ENCODE assay signal across 10 mouse cellular contexts in genomic region chr14:37068516-37068915, GRCm38 (mm10). TPM values are rescaled to one million over a fixed set of nuclear protein-coding genes. Genes with fewer than 3 reads are reported as not detected.
DNase-seq lines count a peak whose midpoint lies in the region; ATAC-seq lines count a peak whose summit lies in the region.
"Had no signal": no experiment of that assay in that cellular context is flagged by ENCODE, and none has a peak within 500 bp of the region (broad histone marks: within the 10 kb centered on the region; RNA-seq: fewer than 3 reads in every experiment).

No protein-coding gene starts in this region.

- H3K9ac ChIP-seq in forebrain, embryonic 11.5 days (ENCODE audit: low read length) = no peak overlapping the region
- no peak overlapping the region for H3K9ac ChIP-seq in forebrain, embryonic 15.5 days (replicated peaks)
- H3K9ac ChIP-seq: neural tube, embryonic 13.5 days had no signal

- H3K4me2 ChIP-seq in forebrain, embryonic 11.5 days (ENCODE audit: low read depth, low read length, severe bottlenecking) = no peak overlapping the region
- H3K4me2 ChIP-seq in forebrain, embryonic 15.5 days (replicated peaks) = no peak overlapping the region
- H3K4me2 ChIP-seq: neural tube, embryonic 13.5 days had no signal

- no peak overlapping the region for H3K4me3 ChIP-seq in forebrain, embryonic 11.5 days (ENCODE audit: low read depth, low read length)
- no peak overlapping the region for H3K4me3 ChIP-seq in forebrain, embryonic 15.5 days
- H3K4me3 ChIP-seq: neural tube, embryonic 13.5 days had no signal

- peak; percentile 81 for DNase-seq in forebrain, embryonic 11.5 days (ENCODE audit: low spot score)
- DNase-seq in thymus, postnatal 0 days (ENCODE audit: low spot score) = peak; percentile 38
- DNase-seq in thymus, adult 18-20 months = no peak
- DNase-seq in lung, postnatal 25 days (ENCODE audit: low spot score) = peak; percentile 3
- DNase-seq in left cerebral cortex, postnatal 36 days (ENCODE audit: low spot score in 2 of 2) = no peak

- H3K9me3 ChIP-seq in forebrain, embryonic 11.5 days (ENCODE audit: control insufficient read depth, low read length) = no peaks in the 10 kb centered on the region
- no peaks in the 10 kb centered on the region for H3K9me3 ChIP-seq in forebrain, embryonic 15.5 days
- H3K9me3 ChIP-seq: neural tube, embryonic 13.5 days had no signal

- H3K36me3 ChIP-seq in forebrain, embryonic 11.5 days (ENCODE audit: control insufficient read depth, insufficient read depth, low read length) = no peaks in the 10 kb centered on the region
- no peaks in the 10 kb centered on the region for H3K36me3 ChIP-seq in forebrain, embryonic 15.5 days
- H3K36me3 ChIP-seq: neural tube, embryonic 13.5 days had no signal

- ATAC-seq in forebrain, embryonic 11.5 days (replicated peaks; ENCODE audit: low FRiP score) = no peak
- ATAC-seq in forebrain, embryonic 15.5 days (replicated peaks) = no peak
- peak; percentile 46 to 71 for ATAC-seq in hematopoietic stem cell, adult 5-6 weeks (replicated peaks in 1 of 2; ENCODE audit: insufficient read depth in 1 of 2, low FRiP score in 2 of 2, low TSS enrichment in 1 of 2, low read depth in 1 of 2, poor library complexity in 2 of 2, severe bottlenecking in 2 of 2)
- no peak for ATAC-seq in erythroid progenitor cell, adult 5-6 weeks (replicated peaks; ENCODE audit: low FRiP score, poor library complexity, severe bottlenecking)

- WGBS in forebrain, embryonic 11.5 days = 17% methylated on average over 9 of the region's 9 CpGs
- 22% methylated on average over 9 of the region's 9 CpGs for WGBS in forebrain, embryonic 15.5 days

- intact Hi-C loops in left cerebral cortex, postnatal 36 days (cut with DNase I) = no loop called here

- no peaks in the 10 kb centered on the region for H3K27me3 ChIP-seq in forebrain, embryonic 11.5 days (ENCODE audit: control insufficient read depth, insufficient read depth, low read length)
- no peaks in the 10 kb centered on the region for H3K27me3 ChIP-seq in forebrain, embryonic 15.5 days
- H3K27me3 ChIP-seq: neural tube, embryonic 13.5 days had no signal

- H3K27ac ChIP-seq in forebrain, embryonic 11.5 days (ENCODE audit: low read depth, low read length) = no peak overlapping the region
- H3K27ac ChIP-seq in forebrain, embryonic 15.5 days (replicated peaks) = no peak overlapping the region
- H3K27ac ChIP-seq: neural tube, embryonic 13.5 days had no signal

- H3K4me1 ChIP-seq in forebrain, embryonic 11.5 days (replicated peaks; ENCODE audit: control insufficient read depth, insufficient read depth, low read length) = no peaks in the 10 kb centered on the region
- H3K4me1 ChIP-seq in forebrain, embryonic 15.5 days = no peaks in the 10 kb centered on the region
- H3K4me1 ChIP-seq: neural tube, embryonic 13.5 days had no signal

RNA-seq across cellular contexts. Expression of gene Lrit2, which starts 0.8 kb away (rescaled TPM):
- not detected in 2 replicates for polyA plus RNA-seq in forebrain, embryonic 11.5 days (2014; fragmentation: Nextera tagmentation; extraction: Ambion mirVana)
- not detected in 2 replicates for polyA plus RNA-seq in forebrain, embryonic 15.5 days (2015; fragmentation: Nextera tagmentation; extraction: Ambion mirVana)
- polyA plus RNA-seq in thymus, postnatal 0 days (2015; fragmentation: Nextera tagmentation; extraction: Ambion mirVana) = not detected in 2 replicates
- not detected in 2 replicates for total RNA-seq in hematopoietic stem cell, adult 5-6 weeks (2017)
- total RNA-seq in erythroid progenitor cell, adult 5-6 weeks (2015; ENCODE audit: low replicate concordance) = not detected in 2 replicates
- not detected in 2 replicates for total RNA-seq in erythroid progenitor cell, adult 5-6 weeks (2017; ENCODE audit: low replicate concordance)
- total RNA-seq in left cerebral cortex, postnatal 36 days (2021) = not detected
- polyA plus RNA-seq: gonadal fat pad, adult 2 months; neural tube, embryonic 13.5 days had no signal

RNA-seq across cellular contexts. Expression of gene Lrit1, which starts 13.9 kb away (rescaled TPM):
- not detected in 2 replicates for polyA plus RNA-seq in forebrain, embryonic 11.5 days (2014; fragmentation: Nextera tagmentation; extraction: Ambion mirVana)
- polyA plus RNA-seq in forebrain, embryonic 15.5 days (2015; fragmentation: Nextera tagmentation; extraction: Ambion mirVana) = not detected in 2 replicates
- polyA plus RNA-seq in thymus, postnatal 0 days (2015; fragmentation: Nextera tagmentation; extraction: Ambion mirVana) = 0.04 TPM in 1 of 2 replicates, not detected in the other
- not detected in 2 replicates for total RNA-seq in hematopoietic stem cell, adult 5-6 weeks (2017)
- not detected in 2 replicates for total RNA-seq in erythroid progenitor cell, adult 5-6 weeks (2015; ENCODE audit: low replicate concordance)
- total RNA-seq in erythroid progenitor cell, adult 5-6 weeks (2017; ENCODE audit: low replicate concordance) = not detected in 2 replicates
- total RNA-seq in left cerebral cortex, postnatal 36 days (2021) = not detected
- polyA plus RNA-seq: gonadal fat pad, adult 2 months; neural tube, embryonic 13.5 days had no signal

RNA-seq across cellular contexts. Expression of gene Rgr, which starts 19.8 kb away (rescaled TPM):
- not detected in 2 replicates for polyA plus RNA-seq in forebrain, embryonic 11.5 days (2014; fragmentation: Nextera tagmentation; extraction: Ambion mirVana)
- not detected in 2 replicates for polyA plus RNA-seq in forebrain, embryonic 15.5 days (2015; fragmentation: Nextera tagmentation; extraction: Ambion mirVana)
- polyA plus RNA-seq in thymus, postnatal 0 days (2015; fragmentation: Nextera tagmentation; extraction: Ambion mirVana) = not detected in 2 replicates
- not detected in 2 replicates for total RNA-seq in hematopoietic stem cell, adult 5-6 weeks (2017)
- not detected in 2 replicates for total RNA-seq in erythroid progenitor cell, adult 5-6 weeks (2015; ENCODE audit: low replicate concordance)
- total RNA-seq in erythroid progenitor cell, adult 5-6 weeks (2017; ENCODE audit: low replicate concordance) = not detected in 2 replicates
- total RNA-seq in left cerebral cortex, postnatal 36 days (2021) = not detected
- polyA plus RNA-seq: neural tube, embryonic 13.5 days had no signal

RNA-seq across cellular contexts. Expression of gene Cdhr1, which starts 29.6 kb away (rescaled TPM):
- 1.0 and 1.2 TPM in 2 replicates for polyA plus RNA-seq in forebrain, embryonic 11.5 days (2014; fragmentation: Nextera tagmentation; extraction: Ambion mirVana)
- 3.0 TPM in 2 replicates for polyA plus RNA-seq in forebrain, embryonic 15.5 days (2015; fragmentation: Nextera tagmentation; extraction: Ambion mirVana)
- 0.81 and 1.2 TPM in 2 replicates for polyA plus RNA-seq in thymus, postnatal 0 days (2015; fragmentation: Nextera tagmentation; extraction: Ambion mirVana)
- total RNA-seq in hematopoietic stem cell, adult 5-6 weeks (2017) = not detected in 2 replicates
- total RNA-seq in erythroid progenitor cell, adult 5-6 weeks (2015; ENCODE audit: low replicate concordance) = not detected in 2 replicates
- total RNA-seq in erythroid progenitor cell, adult 5-6 weeks (2017; ENCODE audit: low replicate concordance) = not detected in 2 replicates
- 10 to 100 TPM; 11.2 to 17.0 TPM for total RNA-seq in left cerebral cortex, postnatal 36 days (2021)

RNA-seq across cellular contexts. Expression of gene 2610528A11Rik, which starts 45.3 kb away (rescaled TPM):
- 0.41 and 0.47 TPM in 2 replicates for polyA plus RNA-seq in forebrain, embryonic 11.5 days (2014; fragmentation: Nextera tagmentation; extraction: Ambion mirVana)
- polyA plus RNA-seq in forebrain, embryonic 15.5 days (2015; fragmentation: Nextera tagmentation; extraction: Ambion mirVana) = 0.28 and 0.39 TPM in 2 replicates
- 4.7 and 5.6 TPM in 2 replicates for polyA plus RNA-seq in thymus, postnatal 0 days (2015; fragmentation: Nextera tagmentation; extraction: Ambion mirVana)
- total RNA-seq in hematopoietic stem cell, adult 5-6 weeks (2017) = 0.40 and 1.1 TPM in 2 replicates
- not detected in 2 replicates for total RNA-seq in erythroid progenitor cell, adult 5-6 weeks (2015; ENCODE audit: low replicate concordance)
- total RNA-seq in erythroid progenitor cell, adult 5-6 weeks (2017; ENCODE audit: low replicate concordance) = not detected in 2 replicates
- under 1 TPM; 0.95 to 0.96 TPM for total RNA-seq in left cerebral cortex, postnatal 36 days (2021)

Comparison
In these comparisons a context has a peak if more than half of its experiments do, and no peak if none do; other contexts are left out.
1. DNase-seq: peak in forebrain, embryonic 11.5 days (single experiment), thymus, postnatal 0 days (single experiment) and lung, postnatal 25 days (single experiment); none in thymus, adult 18-20 months (0 of 2) and left cerebral cortex, postnatal 36 days (0 of 2).
2. ATAC-seq: peak in hematopoietic stem cell, adult 5-6 weeks (2 of 2); none in forebrain, embryonic 11.5 days (single experiment), forebrain, embryonic 15.5 days (single experiment) and erythroid progenitor cell, adult 5-6 weeks (single experiment).